Mouse (Mus musculus) frontal cortex, adult 2 months (tissue): Measurements from ENCODE around the gene Olfr1395. TPM values are rescaled to one million over a fixed set of nuclear protein-coding genes. Genes with fewer than 3 reads are reported as not detected.
"Not testable (repeated sequence)": the region's sequence is repeated elsewhere in the genome, so short reads cannot be mapped to it uniquely, and the experiment has no call there.

Experiments used
- DNase-seq, 2 experiments: peaks; one replicate each; pipeline ENCODE4 v3.0.0; 2022; ENCODE audit warnings: low spot score in 1 of 2; ENCODE audit errors: extremely low spot score in 1 of 2
- polyA plus RNA-seq: library from polyadenylated mRNA; depleted of rRNA; stranded (reverse); fragments of >200 nt; gene quantifications from 2 replicates; pipeline ENCODE4 v1.2.3, GENCODE M21; 2012; rRNA removed

The Olfr1395 gene
- polyA plus RNA-seq, 1 experiment, result 0.04 TPM

GRCm38 (mm10) chr11:49168839-49169611 is 27.0 kb downstream of the Olfr1395 start:
- peak in 1 of 2 experiments; percentile 8 for DNase-seq

DNA sequence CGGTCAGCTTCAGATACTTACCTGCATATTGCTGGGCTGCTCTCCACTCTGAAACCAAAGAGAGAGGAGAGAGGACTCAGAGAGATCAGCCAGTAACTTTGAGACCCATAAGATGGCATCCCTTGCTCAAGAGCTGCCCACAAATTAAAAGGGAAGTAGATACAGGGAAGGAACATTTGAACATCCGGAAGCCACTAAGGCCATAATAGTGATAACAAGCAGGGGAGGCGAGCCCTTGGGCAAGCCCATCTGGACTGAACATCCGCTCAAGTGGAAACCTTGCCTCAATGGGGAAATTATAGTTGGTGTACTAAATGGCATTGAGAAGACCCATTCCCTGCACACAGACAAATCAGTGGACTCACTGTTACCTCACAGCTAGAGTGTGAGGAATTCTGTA is 28.5 kb downstream of the Olfr1395 start:
- DNase-seq, result no peak

DNA sequence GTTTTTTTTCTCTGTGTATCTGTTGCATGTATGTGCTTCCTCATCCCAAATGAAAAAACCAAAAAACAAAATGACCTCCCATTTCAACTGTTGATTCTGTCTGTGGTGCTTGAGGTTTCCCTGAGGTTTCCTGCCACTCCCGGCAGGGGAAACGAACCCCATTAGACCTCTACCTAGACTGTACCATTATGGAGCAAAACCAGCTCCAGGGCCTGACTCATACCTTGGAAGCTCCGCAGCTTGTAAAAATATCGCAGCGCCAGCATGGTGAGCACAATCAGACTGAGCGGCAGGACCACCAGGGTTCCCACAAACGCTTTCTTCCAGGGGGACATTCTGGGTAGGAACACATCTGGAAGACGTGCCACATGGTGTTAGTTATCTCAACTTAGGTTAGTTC is 33.3 kb downstream of the Olfr1395 start:
- no peak for DNase-seq

- not testable (repeated sequence) for DNase-seq
Observed at GRCm38 (mm10) chr11:49176047-49176779, 34.1 kb downstream of the Olfr1395 start.

DNA sequence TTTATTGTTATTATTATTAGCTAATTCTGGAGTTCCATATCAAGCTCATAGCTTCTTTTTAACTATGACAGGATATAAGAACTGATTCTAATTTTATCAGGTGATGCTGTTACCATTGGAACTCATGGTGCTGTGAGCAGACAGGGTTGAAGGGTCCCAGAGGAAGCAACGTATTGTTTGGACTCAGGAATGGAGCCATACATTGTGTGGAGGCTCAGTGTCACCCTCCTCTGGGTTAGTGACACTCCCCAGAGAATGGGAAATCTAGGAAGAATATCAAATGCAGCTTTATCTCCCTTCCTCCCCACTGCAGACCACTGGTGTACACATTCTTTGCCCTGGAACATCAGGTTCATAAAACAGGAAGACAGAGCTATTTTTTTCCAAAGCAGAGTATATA is 41.1 kb downstream of the Olfr1395 start:
- DNase-seq, result no peak

GRCm38 (mm10) chr11:49186452-49186851 is 44.4 kb downstream of the Olfr1395 start:
- DNase-seq, result no peak

- DNase-seq, result no peak
Observed at GRCm38 (mm10) chr11:49186955-49187488, 44.9 kb downstream of the Olfr1395 start, which contains the start of gene Btnl9. TSS of gene Btnl9 (minus strand) at chr11:49187159.

DNA sequence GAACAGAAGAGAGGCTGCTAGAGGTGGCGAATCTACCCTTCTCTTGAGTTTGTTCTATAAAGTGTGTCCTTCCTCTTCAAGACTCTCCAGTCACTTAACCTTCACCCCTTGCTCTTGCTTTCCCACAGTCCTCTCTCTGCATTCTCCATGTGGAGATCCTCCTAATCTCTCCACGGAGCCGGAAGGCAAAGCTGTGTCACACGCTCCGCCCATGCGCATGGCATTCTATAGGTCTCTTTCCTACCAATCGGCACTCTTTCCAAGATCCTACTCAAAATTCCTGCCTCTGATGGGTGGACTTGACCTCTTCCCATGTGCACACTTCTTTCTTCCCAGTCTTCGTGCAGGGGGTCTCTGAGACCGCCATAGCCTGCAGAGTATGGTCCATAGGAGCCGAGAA is 45.6 kb downstream of the Olfr1395 start:
- no peak for DNase-seq

GRCm38 (mm10) chr11:49189737-49190136 is 47.7 kb downstream of the Olfr1395 start:
- DNase-seq, result peak; percentile 27 to 86

DNA sequence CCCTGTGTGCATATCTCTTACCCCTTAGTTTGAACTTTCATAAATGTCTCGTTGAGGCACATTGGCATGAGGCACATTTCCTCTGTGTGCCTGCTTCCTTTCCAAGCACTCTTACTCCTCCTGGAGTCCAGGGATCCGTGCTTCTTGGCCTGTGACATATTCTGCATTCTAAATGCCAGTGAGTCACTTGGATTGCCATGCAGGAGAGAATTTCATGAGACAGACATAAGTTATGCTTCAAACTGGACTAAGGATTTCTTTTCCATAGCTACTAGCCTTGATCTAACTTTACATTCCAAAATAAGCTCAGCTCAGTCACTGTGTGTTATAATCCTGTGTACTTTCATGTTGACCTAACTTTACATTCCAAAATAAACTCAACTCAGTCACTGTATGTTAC is 49.0 kb downstream of the Olfr1395 start:
- no peak for DNase-seq

- not testable (repeated sequence) for DNase-seq
Observed at GRCm38 (mm10) chr11:49194771-49195170, 52.7 kb downstream of the Olfr1395 start.

GRCm38 (mm10) chr11:49195819-49196322 is 53.8 kb downstream of the Olfr1395 start:
- DNase-seq, result no peak

Other genes starting within 250 kb of the Olfr1395 start
- gene Gm5431, start 240.1 kb upstream of the Olfr1395 start, polyA plus RNA-seq, result 0.13 and 0.18 TPM in 2 replicates
- gene Psme2b, start 196.1 kb upstream of the Olfr1395 start, polyA plus RNA-seq, result 0.90 and 1.5 TPM in 2 replicates
- gene Olfr56, start 163.4 kb upstream of the Olfr1395 start, polyA plus RNA-seq, result 0.10 and 0.11 TPM in 2 replicates
- 0.42 and 0.64 TPM in 2 replicates for gene 9930111J21Rik1, start 162.9 kb upstream of the Olfr1395 start, polyA plus RNA-seq
- 0.08 and 0.12 TPM in 2 replicates for gene Gm12185, start 150.0 kb upstream of the Olfr1395 start, polyA plus RNA-seq
- gene Tgtp1, start 148.1 kb upstream of the Olfr1395 start, polyA plus RNA-seq, result 1.3 and 1.8 TPM in 2 replicates
- 1.3 TPM in 2 replicates for gene 9930111J21Rik2, start 91.0 kb upstream of the Olfr1395 start, polyA plus RNA-seq
- 1.4 and 1.6 TPM in 2 replicates for gene Tgtp2, start 78.1 kb upstream of the Olfr1395 start, polyA plus RNA-seq
- 1.7 and 2.0 TPM in 2 replicates for gene Ifi47, start 65.7 kb upstream of the Olfr1395 start, polyA plus RNA-seq
- gene Olfr1396, start 27.4 kb upstream of the Olfr1395 start, polyA plus RNA-seq, result not detected in 2 replicates
- gene Olfr1394, start 12.1 kb downstream of the Olfr1395 start, polyA plus RNA-seq, result not detected in 2 replicates
- gene Btnl9, start 44.9 kb downstream of the Olfr1395 start, polyA plus RNA-seq, result 0.02 TPM in 1 of 2 replicates, not detected in the other
- 24.2 and 26.4 TPM in 2 replicates for gene Zfp62, start 61.0 kb downstream of the Olfr1395 start, polyA plus RNA-seq
- gene Mgat1, start 101.9 kb downstream of the Olfr1395 start, polyA plus RNA-seq, result 58.5 and 65.0 TPM in 2 replicates
- 0.48 and 0.57 TPM in 2 replicates for gene Olfr1393, start 136.0 kb downstream of the Olfr1395 start, polyA plus RNA-seq
- gene Olfr1392, start 143.0 kb downstream of the Olfr1395 start, polyA plus RNA-seq, result 0.11 and 0.18 TPM in 2 replicates
- not detected in 2 replicates for gene Olfr10, start 162.5 kb downstream of the Olfr1395 start, polyA plus RNA-seq
- gene Olfr1391, start 180.5 kb downstream of the Olfr1395 start, polyA plus RNA-seq, result not detected in 2 replicates
- not detected in 2 replicates for gene Olfr1390, start 192.9 kb downstream of the Olfr1395 start, polyA plus RNA-seq